Mouse (Mus musculus) midbrain, embryonic 16.5 days (tissue): ENCODE measurements around the gene Six5. TPM values are rescaled to one million over a fixed set of nuclear protein-coding genes. Genes with fewer than 3 reads are reported as not detected.
"Not testable (repeated sequence)": the region's sequence is repeated elsewhere in the genome, so short reads cannot be mapped to it uniquely, and the experiment has no call there.

Source experiments
- ATAC-seq: fragments of 200-750 bp; cut with Nextera tagmentation; 2 replicates; pipeline ENCODE4 v1.8.0; 2017; ENCODE audit warnings: moderate TSS enrichment
- H3K27ac ChIP-seq: fragments of 300-500 bp; sonication (generic); 2 replicates; pipeline ENCODE4 v1.5.1; 2014; ENCODE audit warnings: mild to moderate bottlenecking, low read length, mixed read lengths
- H3K27me3 ChIP-seq: fragments of 300-500 bp; sonication (generic); 2 replicates; pipeline ENCODE4 v1.6.1; 2014; ENCODE audit warnings: low read depth, low read length, mixed read lengths; ENCODE audit not compliant: control insufficient read depth, insufficient read depth
- H3K36me3 ChIP-seq: fragments of 300-500 bp; sonication (generic); 2 replicates; pipeline ENCODE4 v1.6.1; 2014; ENCODE audit warnings: mild to moderate bottlenecking, low read length, moderate library complexity, mixed read lengths; ENCODE audit not compliant: control insufficient read depth, insufficient read depth
- H3K4me1 ChIP-seq: fragments of 300-500 bp; sonication (generic); 2 replicates; pipeline ENCODE4 v1.6.1; 2014; ENCODE audit warnings: mild to moderate bottlenecking, low read length, mixed read lengths; ENCODE audit not compliant: control insufficient read depth, insufficient read depth
- H3K4me2 ChIP-seq: fragments of 300-500 bp; sonication (generic); 2 replicates; pipeline ENCODE4 v1.6.1; 2014; ENCODE audit warnings: mild to moderate bottlenecking, low read length, mixed read lengths
- H3K4me3 ChIP-seq: fragments of 300-500 bp; sonication (generic); 2 replicates; pipeline ENCODE4 v1.5.1; 2014; ENCODE audit warnings: low read depth, mild to moderate bottlenecking, low read length, moderate library complexity, mixed read lengths
- H3K9ac ChIP-seq: fragments of 300-500 bp; sonication (generic); 2 replicates; pipeline ENCODE4 v1.6.1; 2014; ENCODE audit warnings: low read depth, low read length, mixed read lengths
- H3K9me3 ChIP-seq: fragments of 300-500 bp; sonication (generic); replicated peaks from 2 replicates; pipeline ENCODE4 v1.6.1; 2014; ENCODE audit warnings: mild to moderate bottlenecking, low read length, mixed read lengths; ENCODE audit not compliant: control insufficient read depth, poor library complexity, severe bottlenecking
- WGBS: fragments of 180-500 bp; shearing (Covaris S2); extraction: QIAGEN DNeasy Blood & Tissue Kit; methylation state at CpG from one replicate; pipeline ENCODE4 v1.1.7; 2014; 5-methylcytosine and 5-hydroxymethylcytosine counted together
- polyA plus RNA-seq: library from polyadenylated mRNA; unstranded; fragments of >200 nt; fragmentation: Nextera tagmentation; extraction: Ambion mirVana; gene quantifications from 2 replicates; pipeline ENCODE4 v1.2.1, GENCODE M21; 2015

Gene Six5
- polyA plus RNA-seq, 1 experiment from 2014 or later: 1.6 TPM

DNA sequence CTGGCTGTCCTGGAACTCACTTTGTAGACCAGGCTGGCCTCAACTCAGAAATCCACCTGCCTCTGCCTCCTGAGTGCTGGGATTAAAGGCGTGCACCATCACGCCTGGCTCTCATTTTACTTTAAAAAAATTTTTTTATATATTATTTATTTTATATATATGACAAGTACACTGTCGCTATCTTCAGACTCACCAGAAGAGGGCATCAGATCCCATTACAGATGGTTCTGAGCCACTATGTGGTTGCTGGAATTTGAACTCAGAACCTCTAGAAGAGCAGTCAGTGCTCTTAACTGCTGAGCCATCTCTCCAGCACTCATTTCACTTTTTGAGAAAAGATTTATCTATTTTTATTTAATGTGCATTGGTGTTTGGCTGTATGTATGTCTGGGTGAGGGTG lies 23.4 kb upstream of the Six5 start:
- not testable (repeated sequence) for H3K36me3 ChIP-seq, H3K9ac ChIP-seq, ATAC-seq, H3K4me2 ChIP-seq, H3K4me1 ChIP-seq, H3K27ac ChIP-seq, H3K9me3 ChIP-seq, H3K4me3 ChIP-seq
- peaks cover 12% of the 10 kb centered on the region for H3K27me3 ChIP-seq
- WGBS: 57% methylated on average over 3 of the region's 3 CpGs

DNA sequence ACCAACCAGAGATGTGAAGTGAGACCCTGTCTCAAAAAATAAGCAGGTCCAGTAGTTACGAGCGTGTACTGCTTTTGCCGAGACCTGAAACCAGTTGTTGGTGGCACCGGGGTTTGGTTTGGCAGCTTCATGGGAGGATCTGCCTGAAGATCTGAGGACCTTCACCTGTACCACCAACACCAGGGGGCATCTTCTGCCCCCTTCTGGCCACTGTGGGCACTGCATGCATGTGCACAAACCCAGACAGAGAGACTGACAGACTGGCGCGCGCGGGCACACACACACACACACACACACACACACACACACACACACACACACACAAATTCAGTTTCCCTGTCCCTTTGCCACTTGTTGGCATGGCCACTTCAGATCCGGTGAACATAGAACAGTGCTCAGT lies 20.9 kb upstream of the Six5 start:
- peaks cover 22% of the 10 kb centered on the region for H3K4me1 ChIP-seq
- H3K27me3 ChIP-seq: no peaks in the 10 kb centered on the region
- 82% methylated on average over 9 of the region's 9 CpGs for WGBS
- no peak overlapping the region for H3K9ac ChIP-seq
- no peak overlapping the region for H3K4me2 ChIP-seq
- no peak overlapping the region for H3K27ac ChIP-seq
- peaks cover 5% of the 10 kb centered on the region for H3K36me3 ChIP-seq
- no peaks in the 10 kb centered on the region for H3K9me3 ChIP-seq
- no peak for ATAC-seq
- H3K4me3 ChIP-seq: no peak overlapping the region

DNA sequence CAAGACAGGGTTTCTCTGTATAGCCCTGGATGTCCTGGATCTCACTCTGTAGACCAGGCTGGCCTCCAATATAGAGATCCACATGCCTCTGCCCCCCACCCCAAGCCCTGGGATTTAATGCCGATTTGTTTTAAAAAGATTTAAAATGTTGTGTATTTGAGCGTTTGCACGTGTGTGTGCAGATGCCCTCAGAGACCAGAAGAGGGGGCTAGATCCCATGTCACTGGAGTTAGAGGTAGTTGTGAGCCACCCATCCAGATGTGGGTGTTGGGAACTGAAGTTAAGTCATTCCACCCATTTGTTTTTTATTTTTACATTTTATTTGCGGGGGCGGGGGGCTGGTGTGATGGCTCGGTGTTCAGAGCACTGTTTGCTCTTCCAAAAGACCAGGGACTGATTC lies 19.9 kb upstream of the Six5 start:
- Histone ChIP-seq H3K36me3 (peaks cover 10% of the 10 kb centered on the region), H3K9me3 (no peaks in the 10 kb centered on the region), H3K27ac (no peak overlapping the region), H3K4me2 (no peak overlapping the region), H3K4me1 (peaks cover 22% of the 10 kb centered on the region), H3K9ac (no peak overlapping the region), H3K4me3 (no peak overlapping the region), H3K27me3 (no peaks in the 10 kb centered on the region)
- WGBS: 95% methylated on average over 6 of the region's 6 CpGs
- ATAC-seq: no peak

DNA sequence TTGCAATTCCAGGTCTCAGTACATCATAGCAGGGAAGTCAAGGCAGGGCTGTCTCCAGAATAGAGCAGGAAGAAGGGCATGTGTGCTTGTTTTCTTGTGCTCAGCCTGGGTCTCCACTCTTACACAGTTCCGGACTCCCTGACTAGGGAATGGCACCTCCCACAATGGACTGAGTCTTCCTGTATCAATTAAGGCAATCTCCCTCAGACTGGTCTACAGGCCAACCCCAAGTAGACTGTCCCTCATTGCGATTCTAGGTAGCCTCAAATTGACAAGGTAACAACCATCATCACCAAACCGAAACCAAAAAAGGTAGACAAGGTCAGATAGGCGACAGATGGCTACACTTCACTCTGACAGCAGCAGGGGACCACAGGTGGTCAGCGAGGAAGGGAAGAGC lies 19.2 kb upstream of the Six5 start:
- H3K4me1 ChIP-seq: peaks cover 22% of the 10 kb centered on the region
- peak overlapping the region; percentile 72 for H3K27ac ChIP-seq
- peaks cover 13% of the 10 kb centered on the region for H3K36me3 ChIP-seq
- ATAC-seq: peak; percentile 21; the same call in 1 of the 2 replicates
- peak overlapping the region; percentile 77 for H3K4me2 ChIP-seq
- peak overlapping the region; percentile 57 for H3K9ac ChIP-seq
- no peaks in the 10 kb centered on the region for H3K27me3 ChIP-seq
- no peaks in the 10 kb centered on the region for H3K9me3 ChIP-seq
- H3K4me3 ChIP-seq: peak overlapping the region; percentile 100
- WGBS: 61% methylated on average over 5 of the region's 5 CpGs

DNA sequence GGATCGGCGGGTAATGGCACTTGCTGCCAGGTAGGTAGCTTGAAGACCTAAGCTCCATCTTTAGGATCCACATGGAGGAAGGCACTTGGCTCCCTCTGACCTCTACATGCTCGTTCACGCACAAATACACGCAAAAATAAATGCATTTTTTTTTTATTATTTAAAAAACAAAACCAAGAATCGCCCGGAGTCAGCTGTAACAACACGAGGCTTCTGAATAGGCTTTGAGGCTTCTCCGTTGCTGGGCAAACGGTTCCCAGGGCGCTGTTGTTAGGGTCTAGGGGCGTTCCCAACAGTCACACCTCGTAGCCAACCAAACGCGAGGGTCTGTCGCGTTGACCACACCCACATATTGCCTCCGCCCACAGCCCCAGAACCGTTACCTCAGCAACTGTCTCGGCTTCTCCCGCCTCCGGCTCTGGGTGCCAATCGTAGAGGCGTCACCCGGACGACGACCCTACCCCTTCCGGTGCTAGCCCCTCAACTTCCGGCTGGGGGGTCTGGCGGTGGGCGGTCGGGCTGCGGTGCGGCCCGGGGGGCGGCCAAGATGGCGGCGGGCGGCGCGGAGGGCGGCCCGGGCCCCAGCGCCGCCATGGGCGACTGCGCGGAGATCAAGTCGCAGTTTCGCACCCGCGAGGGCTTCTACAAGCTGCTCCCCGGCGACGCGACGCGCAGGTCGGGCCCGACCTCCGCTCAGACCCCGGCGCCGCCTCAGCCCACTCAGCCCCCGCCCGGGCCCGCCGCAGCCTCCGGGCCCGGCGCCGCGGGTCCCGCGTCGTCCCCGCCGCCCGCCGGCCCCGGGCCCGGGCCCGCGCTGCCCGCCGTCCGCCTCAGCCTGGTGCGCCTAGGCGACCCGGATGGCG lies 18.4 kb upstream of the Six5 start, which contains the start of gene Dmwd:
Gene Dmwd (plus strand): TSS at position 505 of the 863 bp plus-strand sequence.
- H3K27me3 ChIP-seq: no peaks in the 10 kb centered on the region
- peak within 1 kb of the TSS; percentile 83 for H3K27ac ChIP-seq
- peak; percentile 97 for ATAC-seq
- peak within 1 kb of the TSS; percentile 100 for H3K4me3 ChIP-seq
- peaks cover 20% of the 10 kb centered on the region for H3K36me3 ChIP-seq
- H3K9me3 ChIP-seq: no peaks in the 10 kb centered on the region
- peak within 1 kb of the TSS; percentile 98 for H3K9ac ChIP-seq
- WGBS: under 1% methylated on average over 50 of the region's 91 CpGs
- H3K4me2 ChIP-seq: peak within 1 kb of the TSS; percentile 95
- peaks cover 22% of the 10 kb centered on the region for H3K4me1 ChIP-seq

DNA sequence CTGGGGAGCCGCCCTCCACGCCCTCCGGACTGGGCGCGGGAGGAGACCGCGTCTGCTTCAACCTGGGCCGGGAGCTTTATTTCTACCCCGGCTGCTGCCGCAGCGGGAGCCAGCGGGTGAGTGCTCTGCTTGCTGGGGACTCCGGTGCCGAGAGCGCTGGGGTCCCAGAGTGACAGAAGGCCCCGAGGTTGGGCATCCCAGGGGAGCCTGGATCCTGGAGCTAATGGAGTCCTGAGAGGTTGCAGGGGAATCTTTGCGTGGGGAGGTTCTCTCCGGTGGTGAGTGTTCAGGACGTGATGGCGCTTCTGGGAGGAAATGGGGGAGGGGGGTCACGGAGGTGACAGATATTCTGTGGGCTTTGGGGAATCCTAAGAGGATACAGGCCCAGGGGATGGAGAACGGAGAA lies 17.8 kb upstream of the Six5 start:
- peak overlapping the region; percentile 100 for H3K4me3 ChIP-seq
- no peaks in the 10 kb centered on the region for H3K27me3 ChIP-seq
- peak; percentile 2; the same call in 1 of the 2 replicates for ATAC-seq
- peak overlapping the region; percentile 83 for H3K27ac ChIP-seq
- peak overlapping the region; percentile 95 for H3K4me2 ChIP-seq
- H3K9me3 ChIP-seq: no peaks in the 10 kb centered on the region
- under 1% methylated on average over 22 of the region's 22 CpGs for WGBS
- H3K4me1 ChIP-seq: peaks cover 22% of the 10 kb centered on the region
- peak overlapping the region; percentile 98 for H3K9ac ChIP-seq
- peaks cover 26% of the 10 kb centered on the region for H3K36me3 ChIP-seq

DNA sequence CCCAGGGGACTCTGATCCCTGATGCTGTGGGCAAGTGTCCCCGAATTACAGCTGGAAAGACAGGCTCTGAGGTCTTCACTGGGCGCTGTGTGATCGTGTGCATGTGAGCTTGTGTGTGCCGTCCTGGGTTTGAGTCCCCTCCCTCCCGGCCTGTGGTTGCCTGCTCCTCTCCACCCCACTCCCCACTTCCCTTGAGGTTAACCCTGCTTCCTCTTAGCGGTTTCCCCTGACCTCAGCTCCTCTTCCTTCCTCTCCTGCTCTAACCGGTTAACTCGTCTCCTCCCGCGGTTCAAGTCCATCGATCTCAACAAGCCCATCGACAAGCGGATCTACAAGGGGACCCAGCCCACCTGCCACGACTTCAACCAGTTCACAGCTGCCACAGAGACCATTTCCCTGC lies 16.6 kb upstream of the Six5 start:
- H3K4me2 ChIP-seq: peak overlapping the region; percentile 95
- no peaks in the 10 kb centered on the region for H3K9me3 ChIP-seq
- no peaks in the 10 kb centered on the region for H3K27me3 ChIP-seq
- H3K9ac ChIP-seq: peak overlapping the region; percentile 98
- WGBS: 75% methylated on average over 14 of the region's 14 CpGs
- no peak overlapping the region for H3K27ac ChIP-seq
- H3K36me3 ChIP-seq: peaks cover 34% of the 10 kb centered on the region
- H3K4me1 ChIP-seq: peaks cover 22% of the 10 kb centered on the region
- no peak for ATAC-seq
- no peak overlapping the region for H3K4me3 ChIP-seq

DNA sequence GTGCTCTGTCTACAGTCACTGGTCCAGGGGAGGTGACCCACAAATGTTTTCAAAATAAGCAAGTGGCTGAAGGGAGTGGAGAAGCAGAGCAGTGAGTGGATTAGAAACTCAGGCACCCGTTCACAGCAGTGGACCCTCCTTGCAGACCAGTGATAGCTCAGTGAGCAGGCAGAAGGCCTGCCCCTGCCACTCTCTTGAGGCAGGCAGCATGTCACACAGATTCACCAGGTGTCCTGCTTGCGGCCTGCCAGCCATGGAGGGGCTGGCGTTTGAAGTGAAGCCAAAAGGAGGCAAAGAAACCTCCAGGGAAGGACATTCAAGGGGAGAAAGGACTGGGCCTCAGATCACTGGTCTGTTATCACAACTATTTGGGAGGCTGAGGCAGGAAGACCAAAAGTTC lies 15.7 kb upstream of the Six5 start:
- no peak for ATAC-seq
- H3K27me3 ChIP-seq: no peaks in the 10 kb centered on the region
- H3K4me2 ChIP-seq: no peak overlapping the region
- no peak overlapping the region for H3K27ac ChIP-seq
- H3K9ac ChIP-seq: no peak overlapping the region
- no peak overlapping the region for H3K4me3 ChIP-seq
- peaks cover 22% of the 10 kb centered on the region for H3K4me1 ChIP-seq
- no peaks in the 10 kb centered on the region for H3K9me3 ChIP-seq
- peaks cover 34% of the 10 kb centered on the region for H3K36me3 ChIP-seq
- 80% methylated on average over 3 of the region's 3 CpGs for WGBS

DNA sequence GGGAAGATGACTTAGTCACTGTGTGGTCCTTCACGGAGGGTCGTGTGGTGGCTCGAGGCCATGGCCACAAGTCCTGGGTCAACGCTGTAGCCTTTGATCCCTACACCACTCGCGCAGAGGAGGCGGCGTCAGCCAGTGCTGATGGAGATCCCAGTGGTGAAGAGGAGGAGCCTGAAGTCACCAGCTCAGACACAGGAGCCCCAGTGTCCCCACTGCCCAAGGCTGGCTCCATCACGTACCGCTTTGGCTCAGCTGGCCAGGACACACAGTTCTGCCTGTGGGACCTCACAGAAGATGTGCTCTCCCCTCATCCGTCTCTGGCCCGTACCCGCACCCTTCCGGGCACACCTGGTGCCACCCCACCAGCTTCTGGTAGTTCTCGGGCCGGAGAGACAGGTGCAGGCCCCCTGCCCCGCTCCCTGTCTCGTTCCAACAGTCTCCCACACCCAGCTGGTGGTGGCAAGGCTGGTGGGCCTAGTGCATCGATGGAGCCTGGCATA lies 13.9 kb upstream of the Six5 start:
- Histone ChIP-seq H3K9me3 (no peaks in the 10 kb centered on the region), H3K27me3 (no peaks in the 10 kb centered on the region), H3K27ac (no peak overlapping the region), H3K9ac (no peak overlapping the region), H3K36me3 (peaks cover 34% of the 10 kb centered on the region), H3K4me1 (peaks cover 17% of the 10 kb centered on the region), H3K4me2 (no peak overlapping the region), H3K4me3 (no peak overlapping the region)
- no peak for ATAC-seq
- 90% methylated on average over 19 of the region's 19 CpGs for WGBS
